Mouse (Mus musculus) right cerebral cortex, postnatal 4 days (tissue): ENCODE results near the gene Htra2.
A peak's percentile ranks its signal among the peaks of the same experiment; 100 is the strongest.

ENCODE experiments used
- DNase-seq: peaks from one replicate; pipeline ENCODE4 v3.0.0-alpha.2; 2022

The Htra2 gene

GRCm38 (mm10) chr6:83054871-83055431 is at the start of gene Htra2:
Gene Htra2 (minus strand): TSS chr6:83055273.
- no peak for DNase-seq

GRCm38 (mm10) chr6:83104158-83104557 is 49.1 kb upstream of the Htra2 start:
- no peak for DNase-seq

DNA sequence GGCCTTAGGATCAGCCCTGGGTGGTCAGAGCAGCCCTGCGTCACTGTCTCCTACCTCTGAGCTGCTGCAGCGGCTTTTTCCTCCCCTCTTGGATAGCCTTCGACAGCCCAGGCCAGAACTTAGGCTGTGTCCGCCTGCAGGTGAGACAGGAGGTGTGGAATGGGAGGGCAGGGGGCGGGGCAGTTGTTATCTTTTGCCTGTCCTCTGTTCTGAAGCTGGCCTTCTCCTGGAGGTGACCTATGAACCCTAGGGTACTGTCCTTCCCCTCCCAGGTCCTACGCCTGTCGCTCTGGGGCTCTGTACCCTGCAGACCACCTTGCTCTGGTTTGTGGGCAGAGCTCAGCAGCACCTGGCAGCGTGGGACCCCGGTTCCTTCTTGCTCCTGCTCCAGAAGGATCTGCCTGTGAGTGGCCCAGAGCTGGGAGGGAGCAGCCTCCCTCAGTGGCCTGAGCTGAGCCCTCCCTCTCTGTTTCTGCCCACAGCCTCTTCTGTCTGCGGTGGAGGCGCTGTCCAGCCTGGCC is 48.1 kb upstream of the Htra2 start:
- no peak for DNase-seq

DNA sequence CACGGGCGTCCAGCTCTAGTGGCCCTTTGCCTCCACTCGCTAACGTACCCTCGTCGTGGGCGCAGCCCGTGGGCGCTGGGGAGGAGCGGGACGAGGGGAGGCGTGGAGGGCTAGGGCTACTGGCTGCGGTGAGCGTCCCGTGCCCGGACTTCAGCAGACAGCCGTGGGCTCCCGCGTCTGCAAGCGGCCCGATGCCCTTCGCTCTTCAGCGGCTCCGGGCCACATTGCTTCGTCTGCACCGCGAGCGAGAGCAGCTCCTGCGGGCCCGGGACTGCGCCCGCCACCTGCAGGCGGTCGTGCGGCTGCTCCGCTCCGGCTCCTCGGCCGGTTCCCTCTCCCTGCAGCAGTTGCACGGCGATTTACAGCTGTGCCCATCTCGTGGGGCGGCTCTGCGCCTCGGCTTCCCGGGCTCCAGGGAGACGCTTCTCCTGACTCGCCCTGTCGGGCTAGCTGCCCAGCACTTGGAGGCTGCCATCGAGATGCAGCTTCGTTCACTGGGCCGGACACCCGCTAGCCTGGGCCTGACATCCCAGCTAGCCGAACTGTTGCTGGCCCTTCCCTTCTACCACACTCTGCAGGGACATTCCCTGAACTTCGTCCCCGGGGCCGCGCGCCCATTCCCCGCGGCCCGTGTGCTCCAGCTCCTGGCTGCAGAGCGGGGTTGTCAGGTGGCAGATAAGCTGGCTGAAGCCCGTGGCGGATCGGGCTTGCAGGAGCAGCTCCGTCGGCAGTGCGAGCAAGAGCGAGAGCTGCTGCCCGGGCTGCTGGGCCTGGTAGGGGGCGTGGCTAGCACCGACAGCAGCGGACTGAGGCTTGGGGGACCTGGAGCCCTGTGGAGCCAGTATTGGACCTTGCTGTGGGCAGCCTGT is 46.8 kb upstream of the Htra2 start:
- DNase-seq: peak; percentile 61

- DNase-seq: peak; percentile 79
Observed at GRCm38 (mm10) chr6:83101316-83101687, 46.2 kb upstream of the Htra2 start, which contains the start of the genes Ccdc142 and Gm42688. Gene Ccdc142 (plus strand): TSS chr6:83101601. Gene Gm42688 (plus strand): TSS chr6:83101617.

DNA sequence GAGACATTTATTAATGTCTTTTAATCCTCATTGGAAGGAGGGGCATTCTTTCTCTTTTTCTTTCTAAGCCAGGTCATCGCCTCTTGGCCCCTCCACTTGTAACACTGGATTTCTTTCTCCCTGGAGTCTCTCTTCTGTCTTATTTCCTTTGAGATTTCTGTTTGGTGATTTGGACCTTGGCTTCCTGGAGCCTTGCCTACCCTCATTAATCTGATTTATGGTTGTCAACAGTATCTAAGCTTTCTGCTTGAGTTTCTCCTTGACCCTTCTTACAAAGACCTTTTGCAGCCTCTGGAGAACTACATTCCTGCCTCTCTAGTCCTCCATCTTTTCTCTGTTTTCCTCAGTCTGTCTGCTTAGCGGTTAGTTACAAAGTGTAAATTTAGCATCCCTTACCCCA is 43.3 kb upstream of the Htra2 start:
- DNase-seq: no peak

GRCm38 (mm10) chr6:83095968-83096367 is 40.9 kb upstream of the Htra2 start:
- no peak for DNase-seq

DNA sequence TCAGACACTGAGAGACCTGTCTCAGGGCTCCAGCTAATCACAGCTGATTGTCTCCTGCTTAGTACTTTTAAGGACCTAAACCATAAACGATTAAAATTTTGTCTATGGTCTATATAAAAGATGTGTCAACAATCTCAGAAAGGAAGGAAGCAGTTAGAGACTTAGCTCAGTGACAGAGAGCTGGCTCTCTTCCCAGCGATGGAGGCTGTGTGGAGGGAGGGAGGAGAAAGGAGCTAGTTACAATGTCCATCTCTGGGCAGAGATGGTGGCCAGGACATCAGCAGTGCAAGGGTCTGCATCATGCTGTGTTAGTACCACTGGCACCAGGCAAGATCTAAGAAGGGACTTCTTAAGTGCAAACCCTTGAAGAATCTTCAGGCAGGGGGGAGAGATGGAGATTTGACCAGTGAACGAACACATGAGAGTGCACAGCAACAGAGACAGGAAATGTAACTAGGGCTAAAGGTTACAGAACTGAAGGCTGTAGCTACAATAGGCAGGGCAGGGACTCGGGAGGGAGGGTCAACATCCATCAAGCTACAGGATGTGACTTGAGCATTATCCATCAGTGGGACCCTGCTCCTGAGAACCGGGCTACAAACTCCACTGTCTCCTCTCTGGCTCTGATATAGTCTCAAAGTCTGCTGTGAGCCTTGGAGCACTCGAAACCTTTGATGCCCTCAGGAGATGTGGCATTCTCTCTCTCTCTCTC is 37.5 kb upstream of the Htra2 start:
- no peak for DNase-seq

GRCm38 (mm10) chr6:83087926-83088260 is 32.8 kb upstream of the Htra2 start:
- no peak for DNase-seq

DNA sequence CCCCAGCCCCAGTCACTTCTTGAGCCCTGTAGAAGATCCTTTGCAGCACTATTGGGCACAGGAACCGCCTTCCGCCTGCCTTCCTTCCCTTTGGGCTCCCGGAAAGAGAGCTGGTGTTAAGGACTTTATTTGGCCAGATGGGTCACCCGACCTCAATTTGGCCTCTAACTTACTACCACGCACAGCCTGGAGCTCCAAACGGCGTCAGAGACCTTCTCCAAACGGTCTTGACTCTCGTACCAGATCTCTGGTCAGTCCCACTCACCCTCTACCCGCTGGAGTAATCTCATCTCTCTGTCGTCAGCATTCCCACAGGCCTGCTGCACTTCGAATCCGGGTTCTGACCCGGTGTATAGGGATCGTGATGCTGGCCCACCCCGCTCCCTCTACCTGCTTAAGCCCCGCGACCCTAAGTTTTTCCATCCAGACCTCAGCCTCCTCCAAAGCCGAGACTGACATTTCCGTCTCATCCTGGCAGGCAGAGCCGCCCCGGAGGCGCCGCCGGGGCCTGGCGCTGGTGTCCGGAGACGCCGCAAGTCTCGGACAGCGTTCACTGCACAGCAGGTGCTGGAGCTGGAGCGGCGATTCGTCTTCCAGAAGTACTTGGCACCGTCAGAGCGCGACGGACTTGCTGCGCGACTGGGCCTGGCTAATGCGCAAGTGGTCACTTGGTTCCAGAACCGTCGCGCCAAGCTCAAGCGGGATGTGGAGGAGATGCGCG is 32.3 kb upstream of the Htra2 start:
- no peak for DNase-seq

GRCm38 (mm10) chr6:83086121-83087035 is 31.3 kb upstream of the Htra2 start, which contains the start of gene Lbx2:
Gene Lbx2 (plus strand): TSS chr6:83086367.
- no peak for DNase-seq

DNA sequence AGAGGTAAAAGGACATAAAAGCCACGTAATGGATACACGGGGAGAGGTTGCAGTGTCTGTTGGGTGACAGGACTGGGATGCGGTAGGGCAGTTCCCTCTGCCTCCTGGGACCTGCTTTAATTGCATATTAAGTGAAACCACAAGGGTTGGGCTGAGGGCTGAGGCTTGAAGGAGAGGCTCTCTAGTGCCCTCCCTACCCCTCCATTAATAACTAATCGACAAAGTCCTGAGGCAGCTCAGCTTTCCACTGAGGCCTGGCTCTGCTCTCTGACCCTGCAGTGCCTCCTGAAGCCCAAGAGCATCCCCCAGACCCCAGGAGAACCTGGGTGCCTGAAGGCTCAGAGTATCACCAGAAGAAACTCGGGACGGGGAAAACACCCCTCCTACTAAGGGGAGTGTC is 29.4 kb upstream of the Htra2 start:
- no peak for DNase-seq

DNA sequence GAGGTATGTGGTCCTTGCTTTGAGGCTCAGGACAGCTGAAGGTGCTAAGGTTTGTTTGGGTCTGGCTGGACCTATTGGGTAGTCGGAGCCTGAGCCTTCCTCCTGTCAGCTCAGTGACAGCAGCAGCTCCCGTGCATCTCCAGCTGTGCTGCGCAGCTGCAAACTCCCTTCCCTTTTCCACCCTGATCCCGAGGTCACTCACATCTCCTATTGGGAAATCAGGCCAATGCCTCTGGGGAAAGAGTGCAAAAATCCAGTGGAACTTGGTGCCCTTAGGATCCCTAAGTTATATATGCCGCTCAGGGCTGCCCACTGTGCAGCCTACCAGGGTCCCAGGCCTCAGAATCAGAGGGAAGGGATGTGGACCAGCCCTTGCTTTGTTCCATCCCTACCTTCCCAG is 28.4 kb upstream of the Htra2 start:
- no peak for DNase-seq

- no peak for DNase-seq
Observed at GRCm38 (mm10) chr6:83080210-83080609, 25.1 kb upstream of the Htra2 start.

- DNase-seq: peak; percentile 100
Observed at GRCm38 (mm10) chr6:83078324-83078858, 23.3 kb upstream of the Htra2 start.

DNA sequence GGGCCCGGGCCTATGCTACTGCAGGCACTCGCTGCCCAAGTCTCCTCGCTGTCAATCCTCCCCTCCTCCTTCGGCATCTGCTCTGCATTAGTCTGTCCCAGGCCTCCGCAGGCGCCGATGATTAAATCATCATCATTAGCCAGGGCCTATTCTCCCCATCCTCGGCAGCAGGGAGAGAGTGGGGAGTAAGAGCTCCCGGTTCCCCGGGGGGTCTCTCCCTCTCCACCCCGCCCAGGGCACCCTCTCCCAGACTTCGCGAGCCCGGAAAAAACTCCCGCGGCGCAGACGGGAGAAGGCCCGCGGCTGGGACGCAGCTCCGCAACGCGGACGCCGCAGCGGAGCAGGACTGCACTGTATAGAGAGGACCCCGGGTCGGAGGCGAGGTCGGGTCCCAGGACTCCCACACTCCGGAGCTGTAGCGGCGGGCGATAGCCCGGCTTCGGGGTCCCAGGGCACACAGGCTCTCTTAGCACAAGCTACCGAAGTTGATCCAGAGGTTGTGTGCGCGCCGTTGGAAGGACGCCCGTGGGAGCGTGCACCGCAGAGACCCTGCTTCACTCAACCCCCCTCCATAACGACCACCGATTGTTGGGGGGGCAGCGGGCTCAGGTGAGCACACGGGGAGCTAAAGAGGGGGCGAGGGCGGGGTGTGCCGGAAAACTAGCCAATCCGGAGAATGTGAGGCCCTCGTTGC is 22.7 kb upstream of the Htra2 start, which contains the start of gene Pcgf1:
Gene Pcgf1, plus strand, starts transcription at position 240 of the 694 bp plus-strand sequence.
- DNase-seq: no peak

GRCm38 (mm10) chr6:83074979-83075378 is 19.9 kb upstream of the Htra2 start:
- no peak for DNase-seq

DNA sequence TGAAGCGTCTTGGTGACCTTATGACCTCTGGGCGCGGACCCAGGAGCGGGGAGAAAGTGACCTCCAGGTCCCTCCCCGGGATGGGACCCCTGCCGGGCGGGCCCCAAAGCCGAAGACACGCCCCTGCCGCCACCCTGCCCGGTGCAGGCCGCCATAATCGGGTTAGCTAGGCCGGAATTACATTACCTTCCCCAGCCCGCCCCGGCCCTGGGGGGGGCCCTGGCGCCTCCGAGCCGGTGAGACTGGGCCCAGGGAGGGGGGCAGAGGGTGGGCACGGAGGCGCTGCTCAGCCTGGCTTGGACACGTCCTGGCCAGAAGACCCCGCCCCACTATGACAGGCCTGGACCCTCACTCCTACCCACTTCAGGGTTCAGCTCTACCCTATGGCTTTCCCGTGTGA is 16.1 kb upstream of the Htra2 start:
- DNase-seq: no peak

DNA sequence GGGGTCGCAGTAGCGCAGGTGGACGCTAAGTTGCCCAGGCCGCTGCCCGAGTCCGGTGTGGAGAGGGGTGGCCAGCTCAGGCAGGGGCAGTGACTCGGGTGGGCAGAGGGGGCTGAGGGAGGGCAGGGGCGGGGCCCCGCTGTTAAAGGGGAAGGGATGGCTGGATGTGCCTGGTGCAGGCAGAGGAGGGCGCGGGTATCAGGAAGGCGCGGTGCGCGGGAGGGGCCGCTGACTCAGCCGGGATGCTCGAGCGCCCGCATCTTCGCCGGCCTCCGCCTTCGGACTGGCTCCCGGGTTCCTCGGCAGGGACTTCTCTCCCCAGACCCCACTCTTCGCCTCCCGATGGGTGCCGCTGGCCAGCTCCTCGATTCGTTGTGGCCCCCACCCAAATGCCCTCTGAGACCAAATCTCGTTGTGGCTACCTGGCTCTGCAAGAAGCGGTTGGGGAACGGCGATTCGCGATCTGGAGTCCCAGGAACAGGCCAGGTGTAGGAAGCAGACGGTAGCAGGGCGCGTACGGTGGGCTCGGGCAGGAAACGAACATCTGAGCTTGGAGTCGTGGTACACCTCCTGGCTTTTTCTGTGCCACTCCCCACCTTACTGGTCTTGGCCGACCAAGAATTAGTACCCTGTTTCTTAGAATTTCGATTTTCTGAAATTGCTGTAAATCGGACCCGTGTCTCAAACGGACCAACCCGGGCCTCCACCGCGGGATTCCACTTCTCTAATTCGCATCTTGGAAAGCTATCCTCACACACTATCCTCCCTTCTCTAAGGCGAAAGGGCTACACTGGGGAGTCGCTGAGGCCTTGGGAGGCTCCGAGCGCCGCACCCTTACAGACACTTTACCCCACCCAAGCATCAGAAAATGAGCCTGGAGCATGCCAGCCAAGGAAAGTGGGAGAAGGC is 15.5 kb upstream of the Htra2 start:
- no peak for DNase-seq

GRCm38 (mm10) chr6:83070247-83070310 is 15.0 kb upstream of the Htra2 start, which contains the start of gene Tlx2:
Gene Tlx2 (minus strand): TSS chr6:83070293.
- DNase-seq: no peak
